ENCODE assay signal across 25 mouse cellular contexts in genomic region chr2:6558303-6559254, GRCm38 (mm10).
"Had no signal": no experiment of that assay in that cellular context is flagged by ENCODE, and none has a peak within 500 bp of the region (broad histone marks: within the 10 kb centered on the region; RNA-seq: fewer than 3 reads in every experiment).

No protein-coding gene starts in this region.

- H3K4me2 ChIP-seq: heart, embryonic 11.5 days; heart, embryonic 13.5 days; heart, embryonic 15.5 days; hindbrain, embryonic 13.5 days; kidney, embryonic 15.5 days; limb, embryonic 13.5 days; limb, embryonic 15.5 days; liver, embryonic 12.5 days had no signal

- H3K9me3 ChIP-seq: heart, embryonic 13.5 days; heart, embryonic 15.5 days; hindbrain, embryonic 13.5 days; kidney, embryonic 15.5 days; limb, embryonic 13.5 days; limb, embryonic 15.5 days; liver, embryonic 12.5 days had no signal

- DNase-seq: gastrocnemius, adult 2 months; gastrocnemius, postnatal 10 days; gastrocnemius, postnatal 25 days; heart, adult 18-20 months; heart, postnatal 14 days; heart, postnatal 36 days; kidney, adult 11 months; kidney, adult 2 months; kidney, adult 9 months; kidney, postnatal 14 days; kidney, postnatal 36 days; layer of hippocampus, adult 9-11 months; layer of hippocampus, postnatal 36 days; left cerebral cortex, postnatal 4 days had no signal

- H3K4me1 ChIP-seq: heart, embryonic 13.5 days; heart, embryonic 15.5 days; hindbrain, embryonic 13.5 days; kidney, embryonic 15.5 days; limb, embryonic 13.5 days; limb, embryonic 15.5 days; liver, embryonic 12.5 days had no signal

- H3K36me3 ChIP-seq: heart, embryonic 15.5 days; kidney, embryonic 15.5 days; limb, embryonic 15.5 days; liver, embryonic 12.5 days had no signal

- ATAC-seq: hindbrain, postnatal 0 days; intestine, embryonic 16.5 days; liver, embryonic 12.5 days had no signal

- H3K4me3 ChIP-seq: gastrocnemius, adult 2 months; heart, embryonic 13.5 days; heart, embryonic 15.5 days; hindbrain, embryonic 13.5 days; kidney, embryonic 15.5 days; limb, embryonic 13.5 days; limb, embryonic 15.5 days; liver, embryonic 12.5 days had no signal

- H3K9ac ChIP-seq: heart, embryonic 13.5 days; heart, embryonic 15.5 days; hindbrain, embryonic 13.5 days; kidney, embryonic 15.5 days; limb, embryonic 13.5 days; limb, embryonic 15.5 days; liver, embryonic 12.5 days had no signal

- H3K27me3 ChIP-seq: heart, embryonic 13.5 days; heart, embryonic 15.5 days; hindbrain, embryonic 13.5 days; kidney, embryonic 15.5 days; limb, embryonic 13.5 days; limb, embryonic 15.5 days; liver, embryonic 12.5 days had no signal

- H3K27ac ChIP-seq: gastrocnemius, adult 2 months; heart, embryonic 13.5 days; heart, embryonic 15.5 days; hindbrain, embryonic 13.5 days; hindbrain, postnatal 0 days; kidney, embryonic 15.5 days; kidney, postnatal 0 days; limb, embryonic 13.5 days; limb, embryonic 15.5 days; liver, embryonic 12.5 days had no signal
